Mouse (Mus musculus): Measurements from ENCODE around the gene Svs2. TPM values are rescaled to one million over a fixed set of nuclear protein-coding genes. Genes with fewer than 3 reads are reported as not detected.
"Not testable (repeated sequence)": the region's sequence is repeated elsewhere in the genome, so short reads cannot be mapped to it uniquely, and the experiment has no call there.

The Svs2 gene
- polyA plus RNA-seq (2014; fragmentation: Nextera tagmentation; extraction: Ambion mirVana) = not detected in 2 replicates

- H3K27ac ChIP-seq (ENCODE audit: low read depth) = no peak within 1 kb of the TSS
Observed at GRCm38 (mm10) chr2:164238366-164238765, at the start of gene Svs2. TSS of gene Svs2 (minus strand) at chr2:164238466.

GRCm38 (mm10) chr2:164278359-164278758 lies 40.1 kb upstream of the Svs2 start, which contains the start of gene Svs4:
TSS of gene Svs4 (minus strand) at chr2:164278459.
- H3K9me3 ChIP-seq (ENCODE audit: control insufficient read depth, low read length) = no peaks in the 10 kb centered on the region
- DNase-seq (ENCODE audit: low spot score) = no peak
- H3K27me3 ChIP-seq (replicated peaks; ENCODE audit: control insufficient read depth, insufficient read depth, low read length) = no peaks in the 10 kb centered on the region
- ATAC-seq (replicated peaks; ENCODE audit: low FRiP score, low TSS enrichment, low read depth) = no peak
- 93% methylated on average over 4 of the region's 4 CpGs for WGBS
- no peak within 1 kb of the TSS for H3K27ac ChIP-seq (ENCODE audit: low read depth)
- H3K36me3 ChIP-seq (ENCODE audit: control insufficient read depth, insufficient read depth, low read length) = no peaks in the 10 kb centered on the region
- no peak within 1 kb of the TSS for H3K4me3 ChIP-seq (ENCODE audit: low read depth, low read length)
- H3K9ac ChIP-seq (ENCODE audit: low read length) = no peak within 1 kb of the TSS
- no peak within 1 kb of the TSS for H3K4me2 ChIP-seq (ENCODE audit: low read length)
- H3K4me1 ChIP-seq (replicated peaks; ENCODE audit: control insufficient read depth, insufficient read depth, low read length) = no peaks in the 10 kb centered on the region

More at GRCm38 (mm10) chr2:164238366-164238765, at the start of gene Svs2:
- no peaks in the 10 kb centered on the region for H3K4me1 ChIP-seq (replicated peaks; ENCODE audit: control insufficient read depth, insufficient read depth, low read length)
- no peaks in the 10 kb centered on the region for H3K9me3 ChIP-seq (ENCODE audit: control insufficient read depth, low read length)
- WGBS = 77% methylated on average over 3 of the region's 3 CpGs
- H3K36me3 ChIP-seq (ENCODE audit: control insufficient read depth, insufficient read depth, low read length) = no peaks in the 10 kb centered on the region
- no peak for DNase-seq (ENCODE audit: low spot score)
- no peak within 1 kb of the TSS for H3K9ac ChIP-seq (ENCODE audit: low read length)
- H3K4me2 ChIP-seq (ENCODE audit: low read length) = no peak within 1 kb of the TSS
- ATAC-seq (replicated peaks; ENCODE audit: low FRiP score, low TSS enrichment, low read depth) = no peak
- H3K4me3 ChIP-seq (ENCODE audit: low read depth, low read length) = no peak within 1 kb of the TSS
- H3K27me3 ChIP-seq (replicated peaks; ENCODE audit: control insufficient read depth, insufficient read depth, low read length) = no peaks in the 10 kb centered on the region

- 70% methylated on average over 1 of the region's 1 CpGs for WGBS
Observed at GRCm38 (mm10) chr2:164256540-164256939, 18.3 kb upstream of the Svs2 start, which contains the start of gene Svs3b. TSS of gene Svs3b (minus strand) at chr2:164256640.

GRCm38 (mm10) chr2:164232671-164233070 lies 5.6 kb downstream of the Svs2 start:
- Histone ChIP-seq H3K9me3 (ENCODE audit: control insufficient read depth, low read length) (no peaks in the 10 kb centered on the region), H3K27me3 (replicated peaks; ENCODE audit: control insufficient read depth, insufficient read depth, low read length) (no peaks in the 10 kb centered on the region), H3K36me3 (ENCODE audit: control insufficient read depth, insufficient read depth, low read length) (no peaks in the 10 kb centered on the region), H3K27ac (ENCODE audit: low read depth) (no peak overlapping the region), H3K4me1 (replicated peaks; ENCODE audit: control insufficient read depth, insufficient read depth, low read length) (no peaks in the 10 kb centered on the region), H3K9ac (ENCODE audit: low read length) (no peak overlapping the region), H3K4me2 (ENCODE audit: low read length) (no peak overlapping the region), H3K4me3 (ENCODE audit: low read depth, low read length) (no peak overlapping the region)
- DNase-seq (ENCODE audit: low spot score) = no peak
- 80% methylated on average over 8 of the region's 8 CpGs for WGBS
- no peak for ATAC-seq (replicated peaks; ENCODE audit: low FRiP score, low TSS enrichment, low read depth)

More at GRCm38 (mm10) chr2:164256540-164256939, 18.3 kb upstream of the Svs2 start, which contains the start of gene Svs3b:
- H3K36me3 ChIP-seq (ENCODE audit: control insufficient read depth, insufficient read depth, low read length); H3K4me3 ChIP-seq (ENCODE audit: low read depth, low read length); DNase-seq (ENCODE audit: low spot score); H3K4me1 ChIP-seq (replicated peaks; ENCODE audit: control insufficient read depth, insufficient read depth, low read length); H3K27me3 ChIP-seq (replicated peaks; ENCODE audit: control insufficient read depth, insufficient read depth, low read length); H3K4me2 ChIP-seq (ENCODE audit: low read length); H3K9ac ChIP-seq (ENCODE audit: low read length); ATAC-seq (replicated peaks; ENCODE audit: low FRiP score, low TSS enrichment, low read depth); H3K27ac ChIP-seq (ENCODE audit: low read depth); H3K9me3 ChIP-seq (ENCODE audit: control insufficient read depth, low read length): not testable (repeated sequence)

GRCm38 (mm10) chr2:164228361-164229070 lies 9.8 kb downstream of the Svs2 start:
- no peak overlapping the region for H3K27ac ChIP-seq (ENCODE audit: low read depth)
- DNase-seq (ENCODE audit: low spot score) = no peak
- WGBS = 84% methylated on average over 8 of the region's 8 CpGs
- ATAC-seq (replicated peaks; ENCODE audit: low FRiP score, low TSS enrichment, low read depth) = no peak
- H3K27me3 ChIP-seq (replicated peaks; ENCODE audit: control insufficient read depth, insufficient read depth, low read length) = no peaks in the 10 kb centered on the region
- no peaks in the 10 kb centered on the region for H3K4me1 ChIP-seq (replicated peaks; ENCODE audit: control insufficient read depth, insufficient read depth, low read length)
- no peak overlapping the region for H3K9ac ChIP-seq (ENCODE audit: low read length)
- H3K36me3 ChIP-seq (ENCODE audit: control insufficient read depth, insufficient read depth, low read length) = no peaks in the 10 kb centered on the region
- no peaks in the 10 kb centered on the region for H3K9me3 ChIP-seq (ENCODE audit: control insufficient read depth, low read length)
- no peak overlapping the region for H3K4me2 ChIP-seq (ENCODE audit: low read length)
- H3K4me3 ChIP-seq (ENCODE audit: low read depth, low read length) = no peak overlapping the region

GRCm38 (mm10) chr2:164221522-164221921 lies 16.7 kb downstream of the Svs2 start, which contains the start of gene Wfdc15b:
TSS of gene Wfdc15b (minus strand) at chr2:164221660.
- Histone ChIP-seq H3K4me1 (replicated peaks; ENCODE audit: control insufficient read depth, insufficient read depth, low read length) (no peaks in the 10 kb centered on the region), H3K9ac (ENCODE audit: low read length) (no peak within 1 kb of the TSS), H3K36me3 (ENCODE audit: control insufficient read depth, insufficient read depth, low read length) (no peaks in the 10 kb centered on the region), H3K4me3 (ENCODE audit: low read depth, low read length) (no peak within 1 kb of the TSS), H3K9me3 (ENCODE audit: control insufficient read depth, low read length) (no peaks in the 10 kb centered on the region), H3K27me3 (replicated peaks; ENCODE audit: control insufficient read depth, insufficient read depth, low read length) (no peaks in the 10 kb centered on the region), H3K4me2 (ENCODE audit: low read length) (peak within 1 kb of the TSS; percentile 5; the same call in 1 of the 2 replicates), H3K27ac (ENCODE audit: low read depth) (no peak within 1 kb of the TSS)
- ATAC-seq (replicated peaks; ENCODE audit: low FRiP score, low TSS enrichment, low read depth) = 0 out of 2 replicates have a peak, but pooled peaks have one; percentile 32
- DNase-seq (ENCODE audit: low spot score) = peak; percentile 55
- 40% methylated on average over 11 of the region's 11 CpGs for WGBS

- H3K9ac ChIP-seq (ENCODE audit: low read length) = no peak overlapping the region
- 88% methylated on average over 9 of the region's 9 CpGs for WGBS
- H3K4me1 ChIP-seq (replicated peaks; ENCODE audit: control insufficient read depth, insufficient read depth, low read length) = no peaks in the 10 kb centered on the region
- no peaks in the 10 kb centered on the region for H3K27me3 ChIP-seq (replicated peaks; ENCODE audit: control insufficient read depth, insufficient read depth, low read length)
- H3K9me3 ChIP-seq (ENCODE audit: control insufficient read depth, low read length) = no peaks in the 10 kb centered on the region
- ATAC-seq (replicated peaks; ENCODE audit: low FRiP score, low TSS enrichment, low read depth) = no peak
- no peak overlapping the region for H3K4me2 ChIP-seq (ENCODE audit: low read length)
- no peak overlapping the region for H3K4me3 ChIP-seq (ENCODE audit: low read depth, low read length)
- no peak for DNase-seq (ENCODE audit: low spot score)
- H3K36me3 ChIP-seq (ENCODE audit: control insufficient read depth, insufficient read depth, low read length) = no peaks in the 10 kb centered on the region
- H3K27ac ChIP-seq (ENCODE audit: low read depth) = no peak overlapping the region
Observed at GRCm38 (mm10) chr2:164219295-164219694, 19.0 kb downstream of the Svs2 start.

- H3K9ac ChIP-seq (ENCODE audit: low read length) = no peak overlapping the region
- H3K27me3 ChIP-seq (replicated peaks; ENCODE audit: control insufficient read depth, insufficient read depth, low read length) = no peaks in the 10 kb centered on the region
- H3K27ac ChIP-seq (ENCODE audit: low read depth) = no peak overlapping the region
- no peaks in the 10 kb centered on the region for H3K4me1 ChIP-seq (replicated peaks; ENCODE audit: control insufficient read depth, insufficient read depth, low read length)
- H3K4me3 ChIP-seq (ENCODE audit: low read depth, low read length) = no peak overlapping the region
- no peaks in the 10 kb centered on the region for H3K9me3 ChIP-seq (ENCODE audit: control insufficient read depth, low read length)
- no peak for DNase-seq (ENCODE audit: low spot score)
- H3K4me2 ChIP-seq (ENCODE audit: low read length) = no peak overlapping the region
- WGBS = 82% methylated on average over 5 of the region's 5 CpGs
- ATAC-seq (replicated peaks; ENCODE audit: low FRiP score, low TSS enrichment, low read depth) = no peak
- no peaks in the 10 kb centered on the region for H3K36me3 ChIP-seq (ENCODE audit: control insufficient read depth, insufficient read depth, low read length)
Observed at GRCm38 (mm10) chr2:164212711-164213110, 25.6 kb downstream of the Svs2 start.

GRCm38 (mm10) chr2:164210892-164211291 lies 27.4 kb downstream of the Svs2 start:
- Histone ChIP-seq H3K9ac (ENCODE audit: low read length) (no peak overlapping the region), H3K4me1 (replicated peaks; ENCODE audit: control insufficient read depth, insufficient read depth, low read length) (no peaks in the 10 kb centered on the region), H3K27me3 (replicated peaks; ENCODE audit: control insufficient read depth, insufficient read depth, low read length) (no peaks in the 10 kb centered on the region), H3K4me2 (ENCODE audit: low read length) (no peak overlapping the region), H3K27ac (ENCODE audit: low read depth) (no peak overlapping the region), H3K9me3 (ENCODE audit: control insufficient read depth, low read length) (no peaks in the 10 kb centered on the region), H3K4me3 (ENCODE audit: low read depth, low read length) (no peak overlapping the region), H3K36me3 (ENCODE audit: control insufficient read depth, insufficient read depth, low read length) (no peaks in the 10 kb centered on the region)
- DNase-seq (ENCODE audit: low spot score) = no peak
- WGBS = 85% methylated on average over 4 of the region's 4 CpGs
- ATAC-seq (replicated peaks; ENCODE audit: low FRiP score, low TSS enrichment, low read depth) = no peak
